Mouse (Mus musculus): ENCODE results near the gene Mylk. TPM values are rescaled to one million over a fixed set of nuclear protein-coding genes. Genes with fewer than 3 reads are reported as not detected.
A peak's percentile ranks its signal among the peaks of the same experiment; 100 is the strongest.

Gene Mylk
- total RNA-seq, 4 experiments from 2014 or later: 12.3 to 17.3 (median 13.9) TPM

DNA sequence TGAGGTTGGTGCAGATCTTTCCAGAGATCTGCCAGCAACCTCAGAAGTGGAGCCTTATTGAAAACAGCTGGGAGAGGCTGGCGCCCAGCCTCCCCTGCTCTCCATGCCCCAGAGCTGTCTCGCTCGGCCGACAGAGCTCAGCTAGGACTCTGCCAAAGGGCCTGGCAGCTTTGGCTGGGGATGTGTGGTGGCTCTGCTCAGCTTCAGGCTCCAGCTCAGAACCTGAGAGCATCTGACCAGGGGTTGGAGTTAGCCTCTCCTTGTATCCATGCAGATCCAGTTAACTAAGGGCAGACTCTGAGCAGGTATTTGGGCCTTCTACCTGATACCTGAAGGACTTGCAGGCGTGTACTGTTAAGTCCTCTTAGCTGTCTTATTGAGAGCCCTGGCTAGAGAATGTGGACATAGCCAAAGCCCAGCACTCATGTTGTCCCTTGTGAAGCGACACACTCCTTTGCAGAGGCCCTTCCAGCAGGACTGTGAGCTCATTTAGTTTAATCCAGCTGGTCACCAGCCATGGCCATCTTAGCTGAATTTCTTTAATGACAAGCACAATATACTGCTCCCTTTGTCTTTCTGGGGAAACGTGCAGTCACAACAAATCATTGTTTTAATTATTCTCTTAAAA is 94.8 kb downstream of the Mylk start:
- DNase-seq (ENCODE audit: low spot score in 2 of 2): no peak

DNA sequence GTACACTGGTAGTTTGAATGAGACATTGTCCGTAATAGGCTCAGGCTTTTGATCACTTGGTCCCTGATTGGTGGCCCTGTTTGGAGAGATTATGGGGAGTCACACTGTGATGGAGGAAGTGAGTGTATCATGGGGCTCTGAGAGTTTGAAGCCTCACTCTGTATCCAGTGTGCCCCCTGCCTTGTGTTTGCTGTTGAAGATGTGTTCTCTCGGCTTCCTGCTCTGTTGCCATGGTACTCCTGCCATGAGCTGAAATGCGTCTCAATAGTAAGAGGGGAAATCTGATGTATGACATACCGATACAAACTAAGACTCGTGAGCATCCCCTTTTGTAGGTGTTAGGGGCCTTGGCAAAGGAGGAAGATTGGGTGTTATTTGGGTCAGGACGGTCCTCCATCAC is 99.8 kb downstream of the Mylk start:
- no peak for DNase-seq (ENCODE audit: low spot score in 2 of 2)

DNA sequence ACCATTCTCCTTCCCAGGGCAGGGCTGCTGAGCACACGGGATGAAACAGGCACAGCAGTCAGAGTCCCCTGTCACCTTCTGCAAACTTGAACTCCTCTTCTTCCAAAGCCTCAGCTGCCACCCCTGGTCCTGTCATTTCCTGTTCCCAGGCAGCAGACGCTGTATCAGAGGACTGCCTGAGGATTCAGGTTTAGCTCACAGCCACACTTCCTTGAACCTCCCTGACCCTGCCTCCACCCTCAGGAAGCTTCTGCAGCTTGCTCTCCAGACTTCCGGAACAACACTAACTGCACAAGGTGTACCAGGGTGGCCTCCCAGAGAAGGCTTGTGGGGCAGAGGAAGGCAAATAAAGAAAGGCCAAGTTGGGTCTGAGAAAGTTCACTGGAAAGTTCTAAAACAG is 102.6 kb downstream of the Mylk start:
- no peak for DNase-seq (ENCODE audit: low spot score in 2 of 2)

DNA sequence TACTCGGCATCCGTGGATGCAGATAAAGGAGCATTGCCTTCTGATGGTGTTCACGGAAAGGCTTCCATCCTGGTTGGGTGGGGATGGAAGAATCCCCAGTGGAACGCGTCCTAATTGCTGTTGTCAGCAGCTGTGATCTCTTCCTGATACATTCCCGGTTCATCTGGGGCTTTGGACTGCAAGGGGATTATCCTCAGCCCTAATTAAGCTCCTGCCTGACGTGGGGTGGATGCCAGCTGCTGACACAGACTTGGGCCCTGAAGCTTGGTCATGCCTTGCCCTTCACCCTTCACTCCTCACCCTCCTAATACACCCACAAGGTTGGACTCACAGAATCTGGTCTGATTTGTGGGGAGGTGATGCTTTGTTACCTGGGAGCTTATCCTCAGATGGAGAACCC is 109.1 kb downstream of the Mylk start:
- no peak for DNase-seq (ENCODE audit: low spot score in 2 of 2)

DNA sequence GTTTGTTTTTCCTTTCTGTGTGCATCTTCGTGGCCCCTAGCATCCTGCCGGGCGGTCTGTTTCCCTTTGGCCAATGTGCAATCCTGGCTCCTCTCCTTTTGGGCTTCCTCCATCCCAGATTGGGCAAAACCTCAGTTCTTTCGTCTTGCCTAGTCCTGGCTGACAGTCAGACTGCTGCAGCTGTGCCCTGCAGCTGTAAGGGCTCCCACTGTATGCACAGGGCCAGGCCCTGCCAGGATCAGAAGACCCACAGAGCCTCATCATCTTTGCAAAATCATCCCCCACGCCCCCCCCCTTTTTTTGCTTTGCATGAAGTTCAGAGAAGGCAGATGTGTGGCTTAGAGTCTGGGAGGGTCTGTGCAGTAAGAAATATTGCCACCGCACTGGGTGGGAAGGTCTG is 110.1 kb downstream of the Mylk start:
- DNase-seq (ENCODE audit: low spot score in 2 of 2): peak in 1 of 2 experiments; percentile 14

DNA sequence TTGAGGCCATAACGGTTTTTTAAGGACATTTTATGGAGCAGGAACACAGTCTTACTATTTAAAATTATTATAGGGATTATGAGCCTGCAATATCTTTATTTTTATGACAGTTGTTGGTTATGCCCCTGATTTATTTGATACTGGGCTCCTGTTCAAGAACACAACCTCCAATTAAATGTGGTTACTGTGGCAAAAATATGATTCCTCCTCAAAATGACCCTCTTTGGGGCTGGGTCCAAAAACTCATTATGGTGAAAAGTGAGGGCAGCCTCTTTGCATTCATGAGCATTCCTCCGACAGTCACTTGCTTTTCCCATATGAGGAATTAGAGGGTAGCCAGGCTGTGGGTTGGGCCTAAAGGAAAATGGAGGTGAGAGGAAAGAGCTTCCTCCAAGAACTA is 110.7 kb downstream of the Mylk start:
- no peak for DNase-seq (ENCODE audit: low spot score in 2 of 2)

DNA sequence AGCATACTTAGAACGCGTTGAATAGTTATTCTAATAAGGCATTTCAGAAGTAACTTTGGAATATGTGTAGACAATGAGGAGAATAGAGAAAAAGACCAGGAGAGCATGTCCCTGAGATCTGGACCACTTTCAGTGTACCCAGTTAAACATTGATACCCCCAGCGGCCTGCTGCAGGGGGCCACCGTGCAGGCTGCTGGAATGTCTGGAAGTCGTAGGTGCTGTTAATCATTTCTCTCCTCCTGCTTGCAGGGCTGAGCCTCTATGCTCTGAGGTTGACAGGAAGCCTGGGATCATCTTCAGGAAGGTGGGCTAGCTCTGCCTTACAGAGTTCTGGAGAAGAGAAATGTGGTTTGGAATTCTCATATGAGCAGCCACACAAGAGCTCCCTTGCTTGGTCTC is 112.6 kb downstream of the Mylk start:
- DNase-seq (ENCODE audit: low spot score in 2 of 2): no peak

DNA sequence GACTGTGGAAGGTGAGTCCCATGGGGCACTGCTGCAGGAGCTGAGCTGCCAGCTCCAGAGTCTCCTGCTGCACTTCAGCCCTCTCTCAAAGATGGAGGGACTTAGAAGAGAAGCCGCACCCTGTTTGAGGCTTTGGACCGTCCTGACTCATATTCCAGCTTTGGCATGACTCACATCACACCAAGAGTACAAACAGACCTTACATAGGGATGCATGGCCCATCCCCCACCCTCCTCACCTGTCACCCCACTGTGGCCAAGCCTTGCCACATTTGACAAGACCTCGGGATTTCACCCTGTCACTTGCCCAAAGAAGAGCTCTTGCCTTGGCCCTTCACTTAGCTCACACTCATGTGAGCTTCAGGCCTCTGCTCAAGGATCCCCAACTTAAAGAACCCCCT is 115.8 kb downstream of the Mylk start:
- no peak for DNase-seq (ENCODE audit: low spot score in 2 of 2)

DNA sequence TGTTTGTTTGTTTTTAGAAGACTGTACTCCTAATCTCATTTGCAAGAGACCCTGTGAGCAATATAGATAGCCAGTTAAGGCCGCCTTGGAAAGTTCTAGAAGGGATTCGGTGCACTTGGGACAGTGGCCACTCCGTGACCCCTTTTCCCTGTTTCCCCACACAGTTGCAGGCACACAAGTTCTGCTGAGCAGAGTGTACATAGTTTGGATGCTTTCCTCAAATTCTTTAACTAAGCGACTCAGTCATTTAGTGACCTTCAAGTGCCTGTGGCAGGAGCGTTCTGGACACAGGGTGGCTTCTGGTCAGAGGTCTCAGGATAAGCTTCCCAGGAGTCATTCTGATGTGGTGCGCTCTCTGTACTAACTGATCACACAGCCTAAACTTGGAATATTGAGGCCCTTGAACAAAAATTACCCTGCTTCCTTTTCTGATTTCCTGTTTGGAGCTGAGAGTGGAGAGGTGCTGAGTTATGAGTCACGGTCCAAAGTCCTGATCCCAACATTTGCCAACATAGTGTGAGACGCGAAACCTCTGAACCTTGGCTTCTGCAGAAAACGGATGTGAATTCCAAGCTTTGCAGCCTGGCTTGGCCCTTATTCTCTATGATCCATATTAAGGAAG is 116.8 kb downstream of the Mylk start:
- DNase-seq (ENCODE audit: low spot score in 2 of 2): no peak

DNA sequence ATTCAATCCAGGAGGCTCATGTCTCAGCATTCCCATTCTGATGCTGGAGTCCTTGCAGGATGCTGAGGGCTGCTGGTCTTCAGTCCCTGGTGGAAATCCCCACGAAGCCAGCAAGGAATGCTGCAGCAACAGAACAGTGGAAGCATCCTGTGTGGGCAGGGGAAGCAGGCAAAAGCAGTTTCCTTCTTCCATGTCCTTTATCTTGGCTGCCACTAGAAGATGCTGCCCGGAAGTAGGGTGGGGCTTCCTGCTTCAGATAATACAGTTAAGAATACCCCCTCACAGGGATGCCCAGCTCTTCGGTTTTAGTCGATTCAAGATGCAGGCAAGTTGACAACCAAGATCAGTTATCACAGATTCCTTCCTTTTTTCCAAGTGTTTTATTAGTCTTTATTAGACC is 120.4 kb downstream of the Mylk start:
- DNase-seq (ENCODE audit: low spot score in 2 of 2): no peak

DNA sequence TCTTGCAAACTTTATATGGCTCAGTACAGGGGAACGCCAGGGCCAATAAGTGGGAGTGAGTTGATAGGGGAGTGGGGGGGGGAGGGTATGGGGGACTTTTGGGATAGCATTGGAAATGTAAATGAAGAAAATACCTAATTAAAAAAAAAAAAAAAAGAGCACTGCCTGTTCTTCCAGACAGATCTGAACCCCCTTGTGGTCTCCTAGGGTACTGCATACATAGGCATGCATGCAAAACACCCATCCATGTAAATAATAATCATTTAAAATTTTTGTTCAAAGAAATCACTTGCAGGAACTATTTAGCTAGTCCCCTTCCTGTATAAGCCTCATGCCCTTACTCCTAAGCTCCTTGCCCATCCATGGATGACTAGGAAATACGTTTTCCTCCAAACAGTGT is 122.2 kb downstream of the Mylk start:
- no peak for DNase-seq (ENCODE audit: low spot score in 2 of 2)

DNA sequence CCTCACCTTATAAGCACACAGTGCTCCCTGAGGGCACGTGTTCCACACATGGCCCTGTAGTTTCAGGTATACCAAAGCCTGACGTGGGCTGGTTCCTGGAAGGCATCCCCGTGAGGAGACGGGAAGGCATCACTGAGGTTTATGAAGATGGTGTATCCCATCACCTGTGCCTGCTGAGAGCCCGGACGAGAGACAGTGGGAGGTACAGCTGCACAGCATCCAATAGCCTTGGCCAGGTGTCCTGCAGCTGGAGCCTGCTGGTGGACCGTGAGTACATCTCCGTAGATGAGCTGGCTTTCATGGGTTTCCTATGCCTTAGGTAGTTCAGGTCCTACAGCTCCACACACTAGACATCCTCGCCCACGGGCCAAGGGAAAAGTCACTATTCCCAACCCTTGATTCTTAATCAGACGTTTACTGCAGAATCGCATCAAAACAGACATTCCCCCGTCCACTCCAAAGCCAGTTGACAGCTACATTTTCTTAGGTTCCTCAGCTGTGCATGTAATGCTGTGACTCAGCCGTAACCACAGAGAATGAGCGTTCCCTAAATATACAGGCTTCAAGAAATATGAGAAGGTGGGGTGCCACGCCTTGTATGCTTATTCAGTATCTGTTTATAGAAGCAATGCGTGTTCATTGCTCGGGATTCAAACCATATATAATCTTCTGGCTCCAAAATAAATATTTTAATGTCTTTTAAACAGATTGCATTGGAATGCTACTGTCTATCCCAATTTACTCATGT is 135.2 kb downstream of the Mylk start:
- no peak for DNase-seq (ENCODE audit: low spot score in 2 of 2)

DNA sequence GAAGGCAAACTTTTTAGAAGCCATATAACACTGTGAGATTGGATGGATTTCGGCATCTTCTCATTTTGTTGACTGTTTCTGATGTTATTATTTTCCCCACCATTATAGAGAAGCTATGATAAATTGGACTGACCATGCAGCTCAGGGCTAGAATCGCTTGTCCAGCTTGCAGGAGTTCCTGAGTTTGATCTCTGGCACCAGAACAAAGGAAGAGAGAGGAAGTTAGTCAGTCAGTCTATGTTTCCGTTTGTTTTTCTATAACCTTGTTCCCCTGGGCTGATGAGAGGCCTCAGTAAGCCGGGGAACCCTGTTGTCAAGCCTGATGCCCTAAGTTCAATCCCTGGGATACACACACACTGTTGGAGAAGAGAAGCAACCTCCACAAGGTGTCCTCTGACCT is 135.8 kb downstream of the Mylk start:
- DNase-seq (ENCODE audit: low spot score in 2 of 2): no peak

DNA sequence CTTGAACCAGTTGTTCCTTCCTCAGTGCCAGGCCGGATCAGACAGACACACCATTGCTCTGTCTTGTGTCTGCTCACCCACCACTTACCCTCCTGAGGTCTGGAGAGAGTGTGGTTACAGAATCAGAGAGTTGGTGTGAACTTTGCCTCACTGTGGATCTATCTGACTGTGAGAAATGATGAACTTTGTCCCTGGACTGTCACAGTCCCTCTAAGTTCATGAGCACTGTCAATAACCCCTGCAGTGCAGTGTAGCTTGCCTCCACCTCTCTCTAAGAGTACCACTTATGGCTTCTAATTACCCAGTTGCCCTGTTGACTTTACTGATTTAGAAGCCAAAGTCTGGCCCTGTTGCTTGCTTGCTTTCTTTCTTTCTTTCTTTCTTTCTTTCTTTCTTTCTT is 142.0 kb downstream of the Mylk start:
- DNase-seq (ENCODE audit: low spot score in 2 of 2): no peak

DNA sequence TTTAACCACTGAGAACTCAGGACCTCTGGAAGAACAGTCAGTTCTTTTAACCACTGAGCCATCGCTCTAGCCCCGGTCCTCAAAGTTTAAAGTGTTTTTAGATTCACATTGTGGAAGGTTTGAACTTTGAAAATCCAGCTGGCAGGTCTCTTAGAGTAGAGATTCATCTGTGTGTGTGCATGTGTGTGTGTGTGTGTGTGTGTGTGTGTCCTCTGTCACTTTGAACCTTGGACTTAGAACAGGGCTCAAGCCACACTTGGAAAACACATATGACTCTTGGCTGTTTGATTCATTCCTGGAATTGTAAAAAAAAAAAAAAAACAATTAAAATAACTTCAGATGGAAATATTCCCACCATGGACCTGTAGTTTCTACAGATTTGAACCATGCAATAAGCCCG is 149.0 kb downstream of the Mylk start:
- DNase-seq (ENCODE audit: low spot score in 2 of 2): no peak

DNA sequence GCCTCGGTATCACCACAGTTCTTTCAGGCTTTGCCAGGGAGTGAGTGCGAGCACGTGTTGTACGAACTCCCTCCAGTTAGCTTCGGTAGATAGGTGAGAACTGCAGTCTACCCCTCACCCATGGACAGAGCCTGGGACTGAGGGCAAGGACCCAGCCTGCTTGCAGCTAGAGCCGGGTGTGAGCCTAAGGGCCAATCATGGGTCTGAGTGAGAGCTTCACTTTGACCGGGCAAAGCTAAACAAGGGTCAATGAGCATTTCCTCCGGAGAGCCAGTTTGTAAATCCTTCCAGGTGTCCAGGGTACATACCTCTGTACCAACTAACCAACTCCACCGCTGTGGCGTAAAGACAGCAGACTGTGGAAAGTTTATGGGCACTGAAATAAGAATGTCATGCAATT is 150.9 kb downstream of the Mylk start:
- no peak for DNase-seq (ENCODE audit: low spot score in 2 of 2)

DNA sequence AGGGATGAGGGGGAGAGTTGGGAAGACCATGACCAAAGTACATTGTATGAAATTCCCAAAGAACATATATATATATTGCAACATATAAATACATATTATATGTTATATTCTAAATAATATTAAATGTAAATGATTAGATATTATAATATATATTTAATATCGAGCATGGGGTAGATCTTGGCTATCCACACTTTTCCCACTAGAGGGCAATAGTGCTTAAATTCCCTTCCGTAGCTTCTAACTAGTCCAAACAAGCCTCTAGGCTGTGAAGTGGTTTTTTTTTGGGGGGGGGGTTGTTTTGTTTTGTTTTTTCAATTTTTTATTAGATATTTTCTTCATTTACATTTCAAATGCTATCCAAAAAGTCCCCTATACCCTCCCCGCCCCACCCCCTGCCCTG is 152.0 kb downstream of the Mylk start:
- DNase-seq (ENCODE audit: low spot score in 2 of 2): no peak

DNA sequence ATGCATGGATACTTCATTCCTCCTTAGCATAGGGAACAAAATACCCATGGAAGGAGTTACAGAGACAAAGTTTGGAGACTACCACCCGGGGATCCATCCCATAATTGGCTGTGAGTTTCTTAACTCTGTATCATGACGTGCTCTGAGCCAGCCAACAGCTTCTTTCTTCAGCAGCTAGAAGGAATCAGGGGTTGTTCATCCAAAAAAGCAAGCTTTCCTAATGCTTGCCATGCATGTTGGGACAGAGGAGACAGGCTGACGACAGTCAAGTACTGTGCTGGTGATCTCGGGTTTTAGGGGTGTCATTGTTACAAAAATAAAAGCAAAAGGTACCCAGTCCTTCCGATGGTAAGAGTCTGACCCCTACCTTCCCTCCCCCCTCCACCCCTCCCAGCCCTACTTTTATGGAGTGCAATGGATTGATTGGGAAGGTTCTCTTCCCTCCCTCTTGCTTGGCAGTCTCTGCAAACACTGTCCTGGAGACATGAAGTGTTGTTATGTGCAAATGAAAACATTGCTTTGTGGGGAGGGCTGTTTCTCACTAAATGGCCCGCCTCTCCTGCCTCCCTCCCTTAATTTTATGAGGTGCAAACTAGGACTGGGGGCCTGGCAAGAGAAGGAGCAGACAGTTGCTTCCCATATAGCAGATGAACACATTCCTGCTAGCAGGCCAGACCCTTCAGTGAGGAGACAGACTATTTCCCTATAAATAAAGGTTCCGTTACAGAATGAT is 153.2 kb downstream of the Mylk start:
- DNase-seq (ENCODE audit: low spot score in 2 of 2): no peak

DNA sequence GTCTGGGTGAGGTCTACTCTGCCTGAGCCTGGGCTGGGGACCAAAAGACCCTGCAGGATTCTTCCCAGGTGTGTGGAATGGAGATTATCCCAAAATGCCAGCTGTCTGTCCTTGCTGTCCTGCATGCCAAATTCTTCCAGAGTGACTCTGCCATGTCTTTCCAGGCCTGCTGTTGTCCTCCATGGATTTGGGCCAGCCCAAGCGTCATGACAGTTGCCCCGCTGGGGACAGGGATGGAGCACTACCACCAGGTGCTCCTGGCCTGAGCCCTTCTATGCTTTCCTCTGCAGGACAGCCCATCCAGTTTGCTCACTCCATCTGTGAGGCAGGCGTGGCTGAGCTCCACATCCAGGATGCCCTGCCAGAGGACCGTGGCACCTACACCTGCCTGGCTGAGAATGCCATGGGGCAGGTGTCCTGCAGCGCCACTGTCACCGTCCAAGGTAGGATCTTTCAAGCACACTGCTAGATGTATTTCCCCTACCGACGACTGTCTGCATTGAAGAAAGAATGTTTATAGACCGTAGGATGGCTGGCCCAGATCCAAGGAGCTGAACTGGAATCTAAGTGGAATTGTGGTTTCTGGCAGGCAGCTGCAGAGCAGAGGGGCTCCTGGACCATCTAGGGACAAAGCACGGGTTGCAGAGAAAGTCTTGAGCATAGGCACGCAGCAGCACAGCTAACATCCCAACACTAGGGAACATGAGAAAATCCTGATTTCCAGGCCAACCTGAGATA is 154.2 kb downstream of the Mylk start:
- no peak for DNase-seq (ENCODE audit: low spot score in 2 of 2)

DNA sequence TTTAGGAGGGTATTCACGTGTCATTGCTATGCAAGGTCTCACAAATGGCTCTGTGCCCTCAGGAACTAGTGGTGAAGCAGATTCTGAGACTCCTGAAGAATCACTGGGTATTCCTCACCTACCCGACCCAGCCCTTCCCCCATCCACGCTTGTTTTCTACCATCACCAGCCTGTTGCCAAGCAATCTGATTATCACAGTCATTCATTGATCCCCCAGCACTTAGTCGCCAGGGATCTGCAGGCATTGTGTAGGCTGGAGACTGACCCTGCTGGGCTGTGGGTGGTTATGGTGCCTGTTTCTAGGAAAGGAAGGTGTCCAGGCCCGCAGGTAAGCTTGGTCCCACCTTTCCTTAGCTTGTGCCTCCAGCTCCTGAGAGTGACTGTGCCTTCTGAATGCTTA is 155.0 kb downstream of the Mylk start:
- no peak for DNase-seq (ENCODE audit: low spot score in 2 of 2)

DNA sequence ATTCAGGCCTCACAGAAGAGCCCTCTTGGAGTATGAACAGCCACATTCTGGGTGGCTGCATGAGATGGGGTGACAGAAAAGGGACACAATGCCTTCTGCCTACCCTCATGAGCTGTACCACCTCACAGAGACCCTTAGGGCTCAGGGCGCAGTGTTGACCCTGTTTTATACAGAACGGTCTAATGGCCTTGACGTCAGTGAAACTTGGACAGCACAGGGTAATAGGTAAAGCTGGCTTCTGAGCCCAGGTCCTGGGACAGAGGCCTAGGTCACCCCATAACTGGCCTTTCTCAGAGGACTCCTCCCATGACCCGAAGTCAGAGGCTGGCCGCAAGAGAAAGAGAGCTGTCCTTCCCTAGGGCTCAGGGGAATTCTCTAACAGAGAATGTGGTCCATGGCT is 155.5 kb downstream of the Mylk start:
- DNase-seq (ENCODE audit: low spot score in 2 of 2): no peak

DNA sequence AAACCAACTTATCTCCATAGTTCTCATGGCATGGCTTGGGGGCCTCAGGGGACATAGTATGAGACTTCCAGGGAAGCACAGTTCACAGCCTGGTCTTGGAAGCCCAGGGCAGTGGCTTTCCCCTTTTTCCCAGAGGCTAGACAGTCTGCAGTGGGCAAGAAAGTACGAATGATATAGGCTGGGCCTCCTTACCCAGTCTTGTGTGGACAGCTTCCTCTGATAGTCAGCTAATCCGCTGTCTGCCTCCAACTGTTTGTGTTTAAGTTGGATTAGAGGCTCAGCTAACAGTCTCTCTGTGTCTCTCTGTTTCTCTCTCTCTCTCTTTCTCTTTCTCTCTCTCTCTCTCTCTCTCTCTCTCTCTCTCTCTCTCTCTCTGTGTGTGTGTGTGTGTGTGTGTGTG is 156.0 kb downstream of the Mylk start:
- no peak for DNase-seq (ENCODE audit: low spot score in 2 of 2)

All from left cerebral cortex, adult 8-10 months (tissue).